Mouse (Mus musculus) embryo, embryonic 11.5 days (tissue): ENCODE results near the gene Arfrp1.

Experiments
- DNase-seq: peaks from one replicate; pipeline ENCODE4 v3.0.0-alpha.2; 2012; ENCODE audit warnings: low read depth, low spot score

The Arfrp1 gene

GRCm38 (mm10) chr2:181364860-181365596 lies at the start of gene Arfrp1, which contains the start of gene Zgpat:
Arfrp1 (minus strand) TSS chr2:181365404.
Zgpat (plus strand) TSS chr2:181364928.
- DNase-seq = peak; percentile 73

GRCm38 (mm10) chr2:181413141-181413540 lies 47.9 kb upstream of the Arfrp1 start:
- DNase-seq = no peak

GRCm38 (mm10) chr2:181410760-181411473 lies 45.7 kb upstream of the Arfrp1 start:
- DNase-seq = peak; percentile 43

- no peak for DNase-seq
These were observed 44.4 kb upstream of the Arfrp1 start for GRCm38 (mm10) chr2:181409643-181410042.

- no peak for DNase-seq
These were observed 38.5 kb upstream of the Arfrp1 start for GRCm38 (mm10) chr2:181403722-181404121.

GRCm38 (mm10) chr2:181401497-181401896 lies 36.3 kb upstream of the Arfrp1 start:
- DNase-seq = no peak

GRCm38 (mm10) chr2:181397207-181397761 lies 32.1 kb upstream of the Arfrp1 start:
- DNase-seq = no peak

GRCm38 (mm10) chr2:181394086-181394485 lies 28.9 kb upstream of the Arfrp1 start:
- DNase-seq = no peak

- DNase-seq = peak; percentile 82
These were observed 27.5 kb upstream of the Arfrp1 start for GRCm38 (mm10) chr2:181392600-181393213.

- DNase-seq = no peak
These were observed 26.3 kb upstream of the Arfrp1 start for GRCm38 (mm10) chr2:181391541-181391940.

- no peak for DNase-seq
These were observed 25.8 kb upstream of the Arfrp1 start for GRCm38 (mm10) chr2:181391022-181391421.

- no peak for DNase-seq
These were observed 25.1 kb upstream of the Arfrp1 start for GRCm38 (mm10) chr2:181390136-181390870.

GRCm38 (mm10) chr2:181386663-181387210 lies 21.5 kb upstream of the Arfrp1 start:
- DNase-seq = no peak

- DNase-seq = no peak
These were observed 20.7 kb upstream of the Arfrp1 start for GRCm38 (mm10) chr2:181385885-181386284.

GRCm38 (mm10) chr2:181384919-181385391 lies 19.8 kb upstream of the Arfrp1 start:
- DNase-seq = no peak

GRCm38 (mm10) chr2:181384463-181384862 lies 19.3 kb upstream of the Arfrp1 start:
- no peak for DNase-seq

GRCm38 (mm10) chr2:181381631-181382306 lies 16.6 kb upstream of the Arfrp1 start:
- no peak for DNase-seq

GRCm38 (mm10) chr2:181381107-181381506 lies 15.9 kb upstream of the Arfrp1 start:
- no peak for DNase-seq

- DNase-seq = no peak
These were observed 15.0 kb upstream of the Arfrp1 start for GRCm38 (mm10) chr2:181380251-181380650.

GRCm38 (mm10) chr2:181379778-181380177 lies 14.6 kb upstream of the Arfrp1 start, which contains the start of gene Lime1:
Lime1 (plus strand) TSS chr2:181380078.
- DNase-seq = no peak
